Mouse (Mus musculus) right cerebral cortex, adult 18-20 months (tissue): Measurements from ENCODE around the gene Tbcd.
A peak's percentile ranks its signal among the peaks of the same experiment; 100 is the strongest.

Source experiments
- DNase-seq: peaks from one replicate; pipeline ENCODE4 v3.0.0; 2022; ENCODE audit warnings: mixed read lengths

Tbcd gene

GRCm38 (mm10) chr11:121543287-121543856 lies 91.6 kb downstream of the Tbcd start:
- DNase-seq, result no peak

GRCm38 (mm10) chr11:121543922-121544321 lies 92.2 kb downstream of the Tbcd start:
- peak; percentile 22 for DNase-seq

- no peak for DNase-seq
These were observed 93.1 kb downstream of the Tbcd start for GRCm38 (mm10) chr11:121544755-121545397.

- no peak for DNase-seq
These were observed 93.8 kb downstream of the Tbcd start for GRCm38 (mm10) chr11:121545398-121546034.

- no peak for DNase-seq
These were observed 95.5 kb downstream of the Tbcd start for GRCm38 (mm10) chr11:121547234-121547633.

- DNase-seq, result no peak
These were observed 96.2 kb downstream of the Tbcd start for GRCm38 (mm10) chr11:121547925-121548324.

- peak; percentile 58 for DNase-seq
These were observed 97.5 kb downstream of the Tbcd start for GRCm38 (mm10) chr11:121548996-121549842.

GRCm38 (mm10) chr11:121549843-121550647 lies 98.3 kb downstream of the Tbcd start:
- no peak for DNase-seq

- no peak for DNase-seq
These were observed 99.6 kb downstream of the Tbcd start for GRCm38 (mm10) chr11:121551206-121551799.

GRCm38 (mm10) chr11:121552167-121552566 lies 100.4 kb downstream of the Tbcd start:
- no peak for DNase-seq

GRCm38 (mm10) chr11:121552846-121553457 lies 101.2 kb downstream of the Tbcd start:
- no peak for DNase-seq

GRCm38 (mm10) chr11:121553458-121553857 lies 101.7 kb downstream of the Tbcd start:
- no peak for DNase-seq

- DNase-seq, result no peak
These were observed 105.0 kb downstream of the Tbcd start for GRCm38 (mm10) chr11:121556727-121557126.

GRCm38 (mm10) chr11:121557946-121558345 lies 106.2 kb downstream of the Tbcd start:
- DNase-seq, result no peak

- DNase-seq, result no peak
These were observed 106.8 kb downstream of the Tbcd start for GRCm38 (mm10) chr11:121558522-121558921.

- DNase-seq, result no peak
These were observed 108.0 kb downstream of the Tbcd start for GRCm38 (mm10) chr11:121559527-121560293.

- no peak for DNase-seq
These were observed 108.5 kb downstream of the Tbcd start for GRCm38 (mm10) chr11:121560294-121560663.

- no peak for DNase-seq
These were observed 111.6 kb downstream of the Tbcd start for GRCm38 (mm10) chr11:121563312-121563711.

GRCm38 (mm10) chr11:121564265-121564664 lies 112.5 kb downstream of the Tbcd start:
- DNase-seq, result no peak

GRCm38 (mm10) chr11:121581856-121582255 lies 130.1 kb downstream of the Tbcd start:
- DNase-seq, result peak; percentile 18

GRCm38 (mm10) chr11:121597254-121597653 lies 145.5 kb downstream of the Tbcd start:
- DNase-seq, result no peak
